In genomic region chr2:70836306-70836651, GRCm38 (mm10) we compare ENCODE assay signal across 27 mouse cellular contexts. TPM values are rescaled to one million over a fixed set of nuclear protein-coding genes. Genes with fewer than 3 reads are reported as not detected.
DNase-seq lines count a peak whose midpoint lies in the region; ATAC-seq and TF ChIP-seq lines count a peak whose summit lies in the region.
"Had no signal": no experiment of that assay in that cellular context is flagged by ENCODE, and none has a peak within 500 bp of the region (broad histone marks: within the 10 kb centered on the region; RNA-seq: fewer than 3 reads in every experiment).

No protein-coding gene starts in this region.

- no peak for TF ChIP-seq POLR2A in thymus, adult 2 months (IDR thresholded peaks at IDR 0.05; ENCODE audit: control insufficient read depth, extremely low read depth, insufficient read depth, low read length, poor library complexity)

- DNase-seq in thymus, adult 2 months: no peak
- no peak for DNase-seq in thymus, postnatal 4 days
- DNase-seq in CD4-positive, CD25-positive, alpha-beta regulatory T cell, adult 2 months (ENCODE audit: low read depth, low spot score): peak; percentile 34
- no peak for DNase-seq in adipocyte (ENCODE audit: low spot score)
- no peak for DNase-seq in heart, adult 18-20 months
- DNase-seq: adrenal gland, postnatal 10 days; cerebellum, adult 8-10 months; cerebellum, postnatal 36 days; gastrocnemius, postnatal 14 days; heart, adult 11 months; heart, postnatal 36 days; kidney, adult 9 months; kidney, postnatal 14 days; lung, embryonic 14.5 days; lung, postnatal 14 days; thymus, postnatal 36 days had no signal

- H3K4me1 ChIP-seq in thymus, adult 2 months (replicated peaks; ENCODE audit: control insufficient read depth, insufficient read depth, low read length): peaks cover 24% of the 10 kb centered on the region
- H3K4me1 ChIP-seq: forebrain, embryonic 13.5 days; hindbrain, embryonic 13.5 days; limb, embryonic 12.5 days; stomach, embryonic 15.5 days had no signal

- H3K27ac ChIP-seq in thymus, adult 2 months (ENCODE audit: control insufficient read depth, insufficient read depth, low read length): peak overlapping the region; percentile 31
- H3K27ac ChIP-seq: forebrain, embryonic 13.5 days; hindbrain, embryonic 13.5 days; left cerebral cortex, adult 2 months; limb, embryonic 12.5 days; liver, embryonic 15.5 days; midbrain, embryonic 12.5 days; neural tube, embryonic 13.5 days; stomach, embryonic 15.5 days had no signal

- ATAC-seq in neutrophil, adult 5-6 weeks (ENCODE audit: extremely low read depth, insufficient number of reproducible peaks, low FRiP score, poor library complexity, severe bottlenecking): peak; percentile 56; the same call in 1 of the 2 replicates
- no peak for ATAC-seq in megakaryocyte progenitor cell, adult 5-6 weeks (replicated peaks; ENCODE audit: poor library complexity)
- ATAC-seq: forebrain, embryonic 13.5 days; intestine, postnatal 0 days had no signal

- 27% methylated on average over 4 of the region's 4 CpGs for WGBS in thymus, adult 2 months

- H3K36me3 ChIP-seq in thymus, adult 2 months (ENCODE audit: control insufficient read depth, insufficient read depth, low read length): no peaks in the 10 kb centered on the region
- H3K36me3 ChIP-seq: hindbrain, embryonic 13.5 days; limb, embryonic 12.5 days; liver, embryonic 15.5 days; midbrain, embryonic 12.5 days; neural tube, embryonic 13.5 days; stomach, embryonic 15.5 days had no signal

- H3K4me3 ChIP-seq in thymus, adult 2 months (ENCODE audit: control insufficient read depth, insufficient read depth, low read length): no peak overlapping the region
- H3K4me3 ChIP-seq: forebrain, embryonic 13.5 days; hindbrain, embryonic 13.5 days; left cerebral cortex, adult 2 months; limb, embryonic 12.5 days; liver, embryonic 15.5 days; midbrain, embryonic 12.5 days; neural tube, embryonic 13.5 days; stomach, embryonic 15.5 days had no signal

- H3K27me3 ChIP-seq in thymus, adult 2 months (ENCODE audit: control insufficient read depth, insufficient read depth, low read length): no peaks in the 10 kb centered on the region
- H3K27me3 ChIP-seq: forebrain, embryonic 13.5 days; hindbrain, embryonic 13.5 days; limb, embryonic 12.5 days; liver, embryonic 15.5 days; neural tube, embryonic 13.5 days; stomach, embryonic 15.5 days had no signal

- no peak for TF ChIP-seq CTCF in thymus, adult 2 months (IDR thresholded peaks at IDR 0.05; ENCODE audit: borderline replicate concordance, control insufficient read depth, extremely low read depth, insufficient read depth, low read length, poor library complexity)

RNA-seq across cellular contexts. Expression of gene Tlk1, which starts 10.8 kb away (rescaled TPM):
- 24.6 and 25.4 TPM in 2 replicates for polyA plus RNA-seq in thymus, adult 2 months (2012; rRNA removed)
- total RNA-seq in neutrophil, adult 5-6 weeks (2017): 76.6 and 79.8 TPM in 2 replicates
- 71.7 and 80.6 TPM in 2 replicates for total RNA-seq in megakaryocyte progenitor cell, adult 5-6 weeks (2015)
- 41.5 and 45.2 TPM in 2 replicates for total RNA-seq in megakaryocyte progenitor cell, adult 5-6 weeks (2017)
- total RNA-seq in heart, adult 18-20 months (2021): 10 to 100 TPM; 27.0 to 33.3 TPM
